Mouse (Mus musculus) heart, adult 10 weeks (tissue): Measurements from ENCODE around the gene Ap4s1. TPM values are rescaled to one million over a fixed set of nuclear protein-coding genes. Genes with fewer than 3 reads are reported as not detected.

Experiments used
- polyA plus RNA-seq: library from polyadenylated mRNA; stranded (reverse); fragments of 350-450 nt; fragmentation: Illumina TruSeq; extraction: RNeasy Lipid Tissue Mini Kit (QIAGEN cat#74804); gene quantifications from one replicate; pipeline ENCODE4 v1.2.3, GENCODE M21; 2014; ENCODE audit warnings: low read depth, low replicate concordance

Gene Ap4s1
- polyA plus RNA-seq: 112 TPM

DNA sequence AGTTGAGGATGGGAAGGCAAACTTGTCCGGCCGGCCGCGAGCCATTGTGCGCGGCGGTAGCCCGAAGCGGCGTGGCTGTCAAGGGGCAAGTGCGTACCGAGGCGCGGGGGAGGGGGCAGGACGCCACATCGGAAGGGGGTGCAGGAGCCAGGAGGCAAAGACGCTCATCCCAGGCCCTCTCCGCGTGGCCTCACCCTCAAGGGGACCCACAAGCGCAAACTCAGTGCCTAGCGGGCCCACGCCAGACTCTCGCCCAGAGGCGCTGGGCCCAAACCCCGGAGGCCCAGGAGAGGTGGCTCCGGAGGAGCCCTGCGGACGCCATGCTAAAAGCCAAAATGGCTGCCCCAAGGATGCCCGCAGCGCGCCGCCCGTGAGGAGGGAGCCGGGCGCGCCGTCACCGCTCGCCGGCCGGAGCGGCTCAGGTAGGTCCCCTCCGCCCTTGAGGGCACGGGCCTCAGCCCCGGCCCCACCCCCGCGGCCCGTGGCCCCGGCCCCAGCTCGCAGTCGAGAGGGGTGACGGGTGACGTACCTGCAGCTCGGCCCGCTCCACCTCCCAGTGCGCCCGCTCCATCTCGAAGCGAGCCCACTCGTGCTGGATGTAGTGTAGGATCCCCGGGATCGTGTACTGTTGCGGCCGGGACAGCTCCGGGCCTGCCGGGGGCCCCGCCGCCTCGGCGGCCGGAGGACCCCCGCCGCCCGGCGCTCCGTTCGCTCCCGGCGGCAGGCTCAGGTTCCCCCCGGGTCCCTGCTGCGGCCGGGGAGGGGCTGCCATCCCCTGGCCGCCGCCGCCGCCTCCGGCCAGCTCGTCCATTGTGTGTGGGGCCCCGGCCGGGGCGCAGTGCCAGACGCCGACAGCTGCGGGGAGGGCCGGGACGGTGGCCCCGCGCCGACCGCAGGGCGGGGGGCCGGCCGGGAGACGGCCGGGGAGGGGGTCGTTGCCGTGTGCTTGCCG is at the start of gene Ap4s1:
Gene Ap4s1 (plus strand): TSS at position 141 of the 952 bp plus-strand sequence.

DNA sequence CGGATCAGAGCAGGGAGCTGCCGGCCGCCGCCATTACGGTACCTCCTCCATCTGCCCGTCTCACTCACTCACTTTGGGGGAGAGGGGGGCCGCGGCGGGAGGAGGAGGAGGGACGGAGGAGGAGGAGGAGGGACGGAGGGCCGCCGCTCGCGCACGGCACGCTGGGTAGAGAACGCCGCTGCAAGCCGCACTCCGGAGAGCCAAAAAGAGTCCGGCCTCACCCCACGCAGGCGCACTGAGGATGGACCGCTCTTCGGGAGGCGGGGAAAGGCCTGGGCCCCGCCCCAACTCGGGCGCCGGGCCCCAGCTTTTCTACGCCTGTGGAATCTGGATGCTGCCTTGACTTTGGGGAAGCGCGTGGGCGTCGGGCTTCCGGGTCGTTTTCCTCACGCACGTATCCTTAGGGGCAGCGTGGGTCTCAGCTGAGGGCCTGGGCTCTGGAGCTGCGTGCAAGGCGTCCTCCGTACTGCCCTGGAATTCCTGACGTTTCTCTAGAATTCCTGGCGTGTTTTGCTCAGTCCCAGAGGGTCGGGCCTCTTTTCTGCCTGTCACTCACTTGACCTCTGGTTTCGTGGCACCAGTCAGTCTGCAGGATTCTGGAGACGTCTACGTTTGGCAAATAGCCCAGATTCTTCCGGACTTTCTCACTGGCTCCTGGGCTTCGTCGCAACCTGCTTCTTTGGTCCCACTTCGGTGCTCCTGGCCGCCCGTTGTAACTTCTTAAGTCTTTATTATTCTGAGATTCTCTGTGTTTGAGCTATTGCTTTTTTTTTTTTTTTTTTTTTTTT is 1.2 kb downstream of the Ap4s1 start, which contains the start of gene Strn3:
Gene Strn3 (minus strand): TSS at position 53 of the 788 bp plus-strand sequence.

Other genes with a start within 250 kb of the Ap4s1 start
- gene Coch, start 97.7 kb upstream of the Ap4s1 start, polyA plus RNA-seq: 0.37 TPM
- gene Strn3, start 864 bp downstream of the Ap4s1 start, polyA plus RNA-seq: 84.6 TPM
- gene Hectd1, start 138.5 kb downstream of the Ap4s1 start, polyA plus RNA-seq: 50.2 TPM